Mouse (Mus musculus): ENCODE measurements around the gene Sycn. TPM values are rescaled to one million over a fixed set of nuclear protein-coding genes. Genes with fewer than 3 reads are reported as not detected.
A peak's percentile ranks its signal among the peaks of the same experiment; 100 is the strongest.
"Not testable (repeated sequence)": the region's sequence is repeated elsewhere in the genome, so short reads cannot be mapped to it uniquely, and the experiment has no call there.

Gene Sycn
- polyA plus RNA-seq (2015; fragmentation: Nextera tagmentation; extraction: Ambion mirVana), result not detected in 2 replicates

DNA sequence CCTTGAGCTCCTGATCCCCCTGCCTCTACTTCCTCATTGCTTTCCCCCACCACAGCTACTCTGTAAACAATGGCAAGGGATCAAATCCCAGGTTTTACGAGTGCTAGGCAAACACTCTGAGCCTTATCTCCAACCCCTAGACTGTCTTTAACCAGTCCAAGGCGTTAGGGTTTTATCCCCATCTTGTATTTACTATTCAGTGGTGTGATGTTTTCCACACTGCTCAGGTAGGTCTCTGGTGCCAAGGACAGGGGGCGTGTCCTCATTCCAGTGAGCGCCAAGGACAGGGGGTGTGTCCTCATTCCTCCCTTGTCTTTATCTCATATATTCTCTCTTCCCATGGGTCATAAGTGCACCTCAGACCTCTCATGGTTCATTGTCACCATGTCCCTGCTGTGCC, at the start of gene Sycn:
Gene Sycn (plus strand): TSS at position 360 of the 400 bp plus-strand sequence.
- no peak within 1 kb of the TSS for H3K9ac ChIP-seq (replicated peaks)
- no peak within 1 kb of the TSS for H3K4me2 ChIP-seq (replicated peaks)
- H3K27ac ChIP-seq, result no peak within 1 kb of the TSS
- 84% methylated on average over 4 of the region's 4 CpGs for WGBS
- peaks cover 9% of the 10 kb centered on the region; the same call in 1 of the 2 replicates for H3K4me1 ChIP-seq (replicated peaks)
- peaks cover 22% of the 10 kb centered on the region for H3K27me3 ChIP-seq
- no peak for ATAC-seq
- no peaks in the 10 kb centered on the region for H3K9me3 ChIP-seq
- H3K36me3 ChIP-seq, result no peaks in the 10 kb centered on the region
- no peak within 1 kb of the TSS for H3K4me3 ChIP-seq (replicated peaks)

DNA sequence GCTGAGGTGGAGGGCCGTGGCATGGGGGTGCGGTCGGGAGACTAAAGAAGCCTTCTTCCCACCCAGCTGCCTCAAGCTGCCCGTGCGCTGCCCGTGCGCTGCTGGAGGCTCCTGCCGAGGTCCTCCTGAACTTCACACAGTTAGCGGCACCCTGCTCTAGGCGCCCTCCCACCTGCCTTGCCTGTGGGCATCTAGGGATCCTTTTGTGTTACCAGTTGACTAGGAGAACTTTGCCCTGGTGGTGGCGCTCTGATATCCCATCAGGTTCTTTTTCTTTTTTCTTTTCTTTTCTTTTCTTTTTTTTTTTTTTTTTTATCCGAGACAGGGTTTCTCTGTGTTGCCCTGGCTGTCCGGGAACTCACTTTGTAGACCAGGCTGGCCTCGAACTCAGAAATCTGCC, 49.8 kb upstream of the Sycn start:
- H3K27ac ChIP-seq, result no peak overlapping the region
- H3K4me2 ChIP-seq (replicated peaks), result 0 out of 2 replicates have a peak overlapping the region, but pooled peaks have one; percentile 12
- H3K9me3 ChIP-seq, result no peaks in the 10 kb centered on the region
- H3K4me1 ChIP-seq (replicated peaks), result peaks cover 18% of the 10 kb centered on the region
- no peak overlapping the region for H3K9ac ChIP-seq (replicated peaks)
- peaks cover 30% of the 10 kb centered on the region for H3K27me3 ChIP-seq
- 34% methylated on average over 14 of the region's 14 CpGs for WGBS
- no peaks in the 10 kb centered on the region for H3K36me3 ChIP-seq
- H3K4me3 ChIP-seq (replicated peaks), result no peak overlapping the region
- ATAC-seq, result no peak

- Histone ChIP-seq H3K4me2 (replicated peaks) (no peak overlapping the region), H3K27me3 (peaks cover 26% of the 10 kb centered on the region), H3K4me1 (replicated peaks) (peaks cover 18% of the 10 kb centered on the region), H3K4me3 (replicated peaks) (no peak overlapping the region), H3K36me3 (no peaks in the 10 kb centered on the region), H3K9me3 (no peaks in the 10 kb centered on the region), H3K9ac (replicated peaks) (no peak overlapping the region), H3K27ac (no peak overlapping the region)
- no peak for ATAC-seq
- WGBS, result 90% methylated on average over 8 of the region's 8 CpGs
These were observed 48.4 kb upstream of the Sycn start for GRCm38 (mm10) chr7:28492310-28492709.

GRCm38 (mm10) chr7:28495426-28495825, 45.3 kb upstream of the Sycn start:
- Histone ChIP-seq H3K36me3 (no peaks in the 10 kb centered on the region), H3K27me3 (0 out of 2 replicates have a peak, but pooled peaks cover 13% of the 10 kb centered on the region), H3K27ac (peak overlapping the region; percentile 40; the same call in 1 of the 2 replicates), H3K9me3 (0 out of 2 replicates have a peak, but pooled peaks cover 2% of the 10 kb centered on the region), H3K4me3 (replicated peaks) (no peak overlapping the region), H3K4me2 (replicated peaks) (no peak overlapping the region; the same call in 1 of the 2 replicates), H3K4me1 (replicated peaks) (peaks cover 11% of the 10 kb centered on the region), H3K9ac (replicated peaks) (no peak overlapping the region)
- WGBS, result 32% methylated on average over 11 of the region's 11 CpGs
- peak; percentile 85 for ATAC-seq

GRCm38 (mm10) chr7:28505585-28505984, 35.1 kb upstream of the Sycn start:
- no peak overlapping the region for H3K27ac ChIP-seq
- H3K9ac ChIP-seq (replicated peaks), result no peak overlapping the region
- H3K9me3 ChIP-seq, result no peaks in the 10 kb centered on the region; the same call in 1 of the 2 replicates
- no peak overlapping the region for H3K4me2 ChIP-seq (replicated peaks)
- H3K36me3 ChIP-seq, result no peaks in the 10 kb centered on the region
- no peak for ATAC-seq
- H3K4me3 ChIP-seq (replicated peaks), result no peak overlapping the region
- 0 out of 2 replicates have a peak, but pooled peaks cover 9% of the 10 kb centered on the region for H3K27me3 ChIP-seq
- no peaks in the 10 kb centered on the region for H3K4me1 ChIP-seq (replicated peaks)
- WGBS, result 12% methylated on average over 5 of the region's 5 CpGs

DNA sequence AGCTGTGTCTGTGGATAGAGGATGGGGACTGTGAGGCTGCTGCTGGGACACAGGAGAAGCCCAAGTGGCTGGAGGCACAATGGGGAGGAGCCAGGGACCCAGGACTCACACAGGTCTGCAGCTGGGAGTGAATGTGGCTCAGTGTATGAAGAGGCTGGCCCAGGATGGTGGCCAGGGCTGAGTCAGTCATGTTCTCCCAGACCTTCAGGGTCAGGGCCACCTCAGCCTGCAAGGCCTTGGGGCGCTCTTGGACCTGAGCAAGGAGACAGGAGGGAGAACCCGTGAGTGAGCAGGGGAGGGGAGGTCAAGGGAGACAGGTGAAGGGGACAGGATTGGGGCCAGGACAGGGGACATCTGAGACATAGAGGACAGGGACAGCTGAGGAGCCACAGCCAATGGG, 31.6 kb upstream of the Sycn start:
- ATAC-seq, result not testable (repeated sequence)

GRCm38 (mm10) chr7:28510405-28510974, 30.2 kb upstream of the Sycn start, which contains the start of gene Ifnl2:
Ifnl2 (minus strand) TSS chr7:28510455.
- H3K27ac ChIP-seq; H3K27me3 ChIP-seq; ATAC-seq; H3K4me3 ChIP-seq (replicated peaks); H3K9ac ChIP-seq (replicated peaks); H3K9me3 ChIP-seq; H3K36me3 ChIP-seq; H3K4me1 ChIP-seq (replicated peaks); H3K4me2 ChIP-seq (replicated peaks): not testable (repeated sequence)
- 68% methylated on average over 8 of the region's 8 CpGs for WGBS

More for the DNA sequence above, 31.6 kb upstream of the Sycn start:
- not testable (repeated sequence) for H3K9me3 ChIP-seq; H3K4me1 ChIP-seq (replicated peaks); H3K36me3 ChIP-seq; H3K27me3 ChIP-seq; H3K9ac ChIP-seq (replicated peaks); H3K27ac ChIP-seq; H3K4me2 ChIP-seq (replicated peaks); H3K4me3 ChIP-seq (replicated peaks)
- WGBS, result 81% methylated on average over 2 of the region's 2 CpGs

DNA sequence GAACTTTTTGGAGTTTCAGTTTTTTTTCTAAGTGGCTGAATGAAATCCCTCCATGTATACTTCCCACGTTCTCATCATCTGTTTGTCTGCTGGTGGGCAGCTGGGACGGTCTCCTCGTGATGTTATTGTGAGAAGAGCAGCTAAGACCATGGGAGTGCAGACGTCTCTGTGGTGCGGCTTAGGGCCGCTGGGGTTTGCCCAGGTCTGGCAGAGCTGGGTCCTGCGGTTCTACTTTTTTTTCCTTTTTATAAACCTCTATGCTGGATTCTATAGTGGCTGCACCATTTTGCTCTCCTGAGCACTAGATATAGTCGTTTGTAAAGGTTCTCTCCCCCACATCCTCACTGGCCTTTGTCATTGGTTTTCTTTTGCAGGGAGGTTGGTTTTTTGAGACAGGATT, 29.2 kb upstream of the Sycn start:
- H3K27me3 ChIP-seq, result 0 out of 2 replicates have a peak, but pooled peaks cover under 1% of the 10 kb centered on the region
- no peaks in the 10 kb centered on the region for H3K4me1 ChIP-seq (replicated peaks)
- H3K27ac ChIP-seq, result no peak overlapping the region
- H3K36me3 ChIP-seq, result no peaks in the 10 kb centered on the region
- no peak overlapping the region for H3K4me3 ChIP-seq (replicated peaks)
- no peak overlapping the region for H3K4me2 ChIP-seq (replicated peaks)
- no peak overlapping the region for H3K9ac ChIP-seq (replicated peaks)
- WGBS, result 78% methylated on average over 8 of the region's 8 CpGs
- no peaks in the 10 kb centered on the region for H3K9me3 ChIP-seq
- ATAC-seq, result no peak

DNA sequence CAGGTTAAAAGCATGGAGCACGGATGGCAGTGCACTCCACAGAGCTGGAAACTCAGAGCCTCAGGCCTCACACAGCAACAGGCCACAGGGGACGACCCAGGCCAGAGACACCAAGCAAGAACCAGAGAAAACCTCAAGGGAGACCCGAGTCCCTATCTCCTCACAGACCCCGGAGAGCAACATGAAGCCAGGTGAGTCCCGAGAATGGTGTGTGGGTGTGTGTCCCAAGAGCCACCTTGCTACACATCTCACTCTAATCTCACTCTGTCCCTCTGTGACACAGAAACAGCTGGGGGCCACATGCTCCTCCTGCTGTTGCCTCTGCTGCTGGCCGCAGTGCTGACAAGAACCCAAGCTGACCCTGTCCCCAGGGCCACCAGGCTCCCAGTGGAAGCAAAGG, 18.1 kb upstream of the Sycn start, which contains the start of gene Ifnl3:
Gene Ifnl3 (plus strand): TSS at position 301 of the 400 bp plus-strand sequence.
- not testable (repeated sequence) for H3K27me3 ChIP-seq; ATAC-seq; H3K27ac ChIP-seq; H3K4me2 ChIP-seq (replicated peaks); H3K4me3 ChIP-seq (replicated peaks); H3K36me3 ChIP-seq; H3K9ac ChIP-seq (replicated peaks); H3K9me3 ChIP-seq; H3K4me1 ChIP-seq (replicated peaks)
- whole genome bisulfite sequencing, result 74% methylated on average over 5 of the region's 6 CpGs

DNA sequence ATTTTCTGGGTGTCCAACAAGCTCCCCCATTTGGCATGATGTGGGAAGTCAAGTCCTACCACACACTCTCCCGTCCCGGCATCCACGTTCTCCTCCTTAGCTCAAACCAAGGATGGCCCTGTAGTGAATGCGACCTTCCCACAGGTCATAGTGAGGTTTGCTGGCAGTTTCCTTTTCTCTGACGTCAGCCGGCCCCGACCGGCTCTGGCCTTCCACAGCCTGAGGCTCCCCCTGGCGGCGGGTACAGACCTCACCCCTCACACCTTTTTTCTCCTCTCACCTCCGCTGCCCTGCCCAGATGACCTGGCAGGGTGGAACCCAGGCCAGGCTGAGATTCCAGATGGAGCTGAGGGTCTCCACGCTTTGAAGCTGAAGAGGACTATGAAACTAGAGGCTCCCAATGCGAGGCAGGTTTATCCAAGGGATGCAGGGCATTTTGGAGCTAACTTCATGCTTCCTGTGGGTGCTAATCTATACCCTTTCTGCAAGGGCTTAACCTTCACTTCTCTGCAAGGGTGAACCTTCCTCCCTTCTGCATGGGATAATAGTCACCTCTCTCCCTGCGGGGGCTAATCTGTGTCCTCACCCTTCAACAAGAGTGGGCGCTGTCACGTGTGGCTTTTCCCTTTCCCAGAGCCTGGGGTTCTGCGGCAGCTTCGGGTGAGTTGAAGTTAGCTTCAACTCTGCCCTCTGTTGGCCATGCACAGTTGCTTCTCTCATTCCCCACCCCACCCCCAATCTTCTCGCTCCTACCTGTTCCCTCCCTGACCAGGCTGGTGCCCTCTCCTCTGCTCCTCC, 12.6 kb upstream of the Sycn start:
- no peak for ATAC-seq
- H3K4me3 ChIP-seq (replicated peaks), result no peak overlapping the region

GRCm38 (mm10) chr7:28532005-28532404, 8.7 kb upstream of the Sycn start:
- no peak for ATAC-seq
- WGBS, result 71% methylated on average over 8 of the region's 8 CpGs

More for the DNA sequence above, 12.6 kb upstream of the Sycn start:
- no peaks in the 10 kb centered on the region; the same call in 1 of the 2 replicates for H3K27me3 ChIP-seq
- no peaks in the 10 kb centered on the region for H3K36me3 ChIP-seq
- 9% methylated on average over 19 of the region's 19 CpGs for WGBS
- no peak overlapping the region for H3K4me2 ChIP-seq (replicated peaks)
- H3K9ac ChIP-seq (replicated peaks), result no peak overlapping the region
- no peaks in the 10 kb centered on the region for H3K9me3 ChIP-seq
- no peaks in the 10 kb centered on the region for H3K4me1 ChIP-seq (replicated peaks)
- H3K27ac ChIP-seq, result no peak overlapping the region

DNA sequence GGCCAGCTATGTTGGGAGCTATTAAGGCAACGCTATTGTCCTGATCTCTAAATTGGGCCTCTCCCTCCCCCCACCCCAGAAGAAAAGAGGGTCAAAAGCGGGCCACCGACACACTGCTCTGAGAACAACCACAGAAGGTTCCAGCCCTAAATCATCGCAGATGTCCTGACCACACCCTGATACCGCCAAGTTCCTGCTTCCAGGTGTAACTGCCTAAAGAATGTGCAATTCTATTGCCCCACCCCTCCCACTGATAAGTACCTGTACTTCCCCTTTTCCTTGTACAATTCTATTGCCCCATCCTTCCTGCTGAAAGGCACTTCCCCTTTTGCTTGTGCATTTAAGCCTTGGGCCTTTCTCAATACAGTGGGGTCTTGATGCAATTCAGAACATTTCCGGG, 1.8 kb upstream of the Sycn start:
- H3K9me3 ChIP-seq; H3K9ac ChIP-seq (replicated peaks); H3K27me3 ChIP-seq; H3K27ac ChIP-seq; H3K4me2 ChIP-seq (replicated peaks); ATAC-seq; H3K36me3 ChIP-seq; H3K4me1 ChIP-seq (replicated peaks); H3K4me3 ChIP-seq (replicated peaks): not testable (repeated sequence)
- 98% methylated on average over 6 of the region's 6 CpGs for WGBS

More at GRCm38 (mm10) chr7:28532005-28532404, 8.7 kb upstream of the Sycn start:
- no peak overlapping the region for H3K4me2 ChIP-seq (replicated peaks)
- no peaks in the 10 kb centered on the region for H3K36me3 ChIP-seq
- no peaks in the 10 kb centered on the region; the same call in 1 of the 2 replicates for H3K27me3 ChIP-seq
- no peak overlapping the region for H3K27ac ChIP-seq
- no peak overlapping the region for H3K9ac ChIP-seq (replicated peaks)
- H3K9me3 ChIP-seq, result no peaks in the 10 kb centered on the region
- H3K4me1 ChIP-seq (replicated peaks), result no peaks in the 10 kb centered on the region
- no peak overlapping the region for H3K4me3 ChIP-seq (replicated peaks)

Measured in midbrain, embryonic 13.5 days (tissue).